Mouse (Mus musculus) layer of hippocampus, adult 2 months (tissue): ENCODE measurements at regions not wholly inside any gene's neighbourhood (a gene's known extent, or its start where the extent isn't known, plus 50 kb on each side); places are given as distances from the start of the nearest gene placed in this dataset.

Source experiments
- DNase-seq, 2 experiments: peaks; one replicate each; pipeline ENCODE4 v3.0.0; 2022; ENCODE audit warnings: low spot score in 2 of 2
- H3K27ac ChIP-seq: fragments of 200-600 bp; 2 replicates; pipeline ENCODE4 v1.8.1; 2022
- H3K4me3 ChIP-seq: fragments of 200-600 bp; 2 replicates; pipeline ENCODE4 v1.8.1; 2022; ENCODE audit warnings: mild to moderate bottlenecking
- CTCF ChIP-seq: fragments of 200-600 bp; conservative IDR thresholded peaks from 2 replicates; pipeline ENCODE4 v1.8.1; 2022; ENCODE audit warnings: antibody characterized with exemption, mild to moderate bottlenecking, moderate library complexity

DNA sequence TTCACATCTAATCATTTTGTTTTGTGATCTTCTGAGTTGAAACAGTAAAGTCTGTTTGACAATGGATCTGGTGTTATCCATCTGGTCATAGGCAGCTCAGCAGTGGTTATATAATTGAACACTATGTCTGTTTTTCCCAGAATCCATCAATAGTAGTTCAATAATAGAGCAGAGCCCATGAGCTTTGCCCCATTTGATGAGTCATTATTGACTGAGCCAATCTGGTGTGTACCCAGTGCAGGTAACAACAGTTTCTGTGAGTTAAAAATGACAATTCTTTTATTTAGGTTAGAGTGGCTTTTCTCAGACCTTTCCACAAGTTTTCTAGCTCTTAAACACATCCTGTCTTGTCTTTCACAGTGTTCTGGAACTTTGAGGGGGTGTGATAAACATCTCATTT lies 518.8 kb downstream of the Gabrg1 start:
- Histone ChIP-seq H3K27ac (peak overlapping the region; percentile 40; the same call in 1 of the 2 replicates), H3K4me3 (no peak overlapping the region)
- peak; percentile 10 to 16 for DNase-seq
- TF ChIP-seq CTCF, result no peak
